Mouse (Mus musculus) urinary bladder, adult 2 months (tissue): ENCODE data around the gene Gm10722. TPM values are rescaled to one million over a fixed set of nuclear protein-coding genes. Genes with fewer than 3 reads are reported as not detected.
"Not testable (repeated sequence)": the region's sequence is repeated elsewhere in the genome, so short reads cannot be mapped to it uniquely, and the experiment has no call there.

ENCODE experiments used
- DNase-seq: peaks from one replicate; pipeline ENCODE4 v3.0.0; 2022; ENCODE audit warnings: low spot score
- polyA plus RNA-seq: library from polyadenylated mRNA; depleted of rRNA; stranded (reverse); fragments of >200 nt; gene quantifications from 2 replicates; pipeline ENCODE4 v1.2.3, GENCODE M21; 2012; rRNA removed

Gene Gm10722
- polyA plus RNA-seq, 1 experiment, result not detected

DNA sequence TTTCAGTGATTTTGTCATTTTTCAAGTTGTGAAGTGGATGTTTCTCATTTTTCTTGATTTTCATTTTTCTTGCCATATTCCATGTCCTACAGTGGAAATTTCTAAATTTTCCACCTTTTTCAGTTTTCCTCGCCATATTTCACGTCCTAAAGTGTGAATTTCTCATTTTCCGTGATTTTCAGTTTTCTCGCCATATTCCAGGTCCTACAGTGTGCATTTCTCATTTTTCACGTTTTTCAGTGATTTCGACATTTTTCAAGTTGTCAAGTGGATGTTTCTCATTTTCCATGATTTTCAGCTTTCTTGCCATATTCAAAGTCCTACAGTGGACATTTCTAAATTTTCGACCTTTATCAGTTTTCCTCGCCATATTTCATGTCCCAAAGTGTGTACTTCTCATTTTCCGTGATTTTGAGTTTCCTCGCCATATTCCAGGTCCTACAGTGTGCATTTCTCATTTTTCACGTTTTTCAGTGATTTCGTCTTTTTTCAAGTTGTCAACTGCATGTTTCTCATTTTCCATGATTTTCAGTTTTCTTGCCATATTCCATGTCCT, 24.3 kb downstream of the Gm10722 start, which contains the start of gene Gm10717:
Gm10717 (plus strand) TSS at position 506 of the 556 bp plus-strand sequence.
- DNase-seq, result not testable (repeated sequence)

DNA sequence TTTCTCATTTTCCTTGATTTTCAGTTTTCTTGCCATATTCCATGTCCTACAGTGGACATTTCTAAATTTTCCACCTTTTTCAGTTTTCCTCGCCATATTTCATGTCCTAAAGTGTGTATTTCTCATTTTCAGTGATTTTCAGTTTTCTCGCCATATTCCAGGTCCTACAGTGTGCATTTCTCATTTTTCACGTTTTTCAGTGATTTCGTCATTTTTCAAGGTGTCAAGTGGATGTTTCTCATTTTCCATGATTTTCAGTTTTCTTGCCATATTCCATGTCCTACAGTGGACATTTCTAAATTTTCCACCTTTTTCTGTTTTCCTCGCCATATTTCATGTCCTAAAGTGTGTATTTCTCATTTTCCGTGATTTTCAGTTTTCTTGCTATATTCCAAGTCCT, 24.9 kb downstream of the Gm10722 start:
- DNase-seq, result not testable (repeated sequence)

DNA sequence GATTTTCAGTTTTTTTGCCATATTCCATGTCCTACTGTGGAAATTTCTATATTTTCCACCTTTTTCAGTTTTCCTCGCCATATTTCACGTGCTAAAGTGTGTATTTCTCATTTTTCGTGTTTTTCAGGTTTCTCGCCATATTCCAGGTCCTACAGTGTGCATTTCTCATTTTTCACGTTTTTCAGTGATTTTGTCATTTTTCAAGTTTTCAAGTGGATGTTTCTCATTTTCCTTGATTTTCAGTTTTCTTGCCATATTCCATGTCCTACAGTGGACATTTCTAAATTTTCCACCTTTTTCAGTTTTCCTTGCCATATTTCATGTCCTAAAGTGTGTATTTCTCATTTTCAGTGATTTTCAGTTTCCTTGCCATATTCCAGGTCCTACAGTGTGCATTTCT, 25.4 kb downstream of the Gm10722 start:
- not testable (repeated sequence) for DNase-seq

DNA sequence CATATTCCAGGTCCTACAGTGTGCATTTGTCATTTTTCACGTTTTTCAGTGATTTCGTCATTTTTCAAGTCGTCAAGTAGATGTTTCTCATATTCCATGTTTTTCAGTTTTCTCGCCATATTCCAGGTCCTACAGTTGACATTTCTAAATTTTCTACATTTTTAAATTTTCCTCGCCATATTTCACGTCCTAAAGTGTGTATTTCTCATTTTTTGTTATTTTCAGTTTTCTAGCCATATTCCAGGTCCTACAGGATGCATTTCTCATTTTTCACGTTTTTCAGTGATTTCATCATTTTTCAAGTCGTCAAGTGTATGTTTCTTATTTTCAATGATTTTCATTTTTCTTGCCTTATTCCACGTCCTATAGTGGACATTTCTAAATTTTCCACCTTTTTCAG, 26.0 kb downstream of the Gm10722 start:
- DNase-seq, result not testable (repeated sequence)

DNA sequence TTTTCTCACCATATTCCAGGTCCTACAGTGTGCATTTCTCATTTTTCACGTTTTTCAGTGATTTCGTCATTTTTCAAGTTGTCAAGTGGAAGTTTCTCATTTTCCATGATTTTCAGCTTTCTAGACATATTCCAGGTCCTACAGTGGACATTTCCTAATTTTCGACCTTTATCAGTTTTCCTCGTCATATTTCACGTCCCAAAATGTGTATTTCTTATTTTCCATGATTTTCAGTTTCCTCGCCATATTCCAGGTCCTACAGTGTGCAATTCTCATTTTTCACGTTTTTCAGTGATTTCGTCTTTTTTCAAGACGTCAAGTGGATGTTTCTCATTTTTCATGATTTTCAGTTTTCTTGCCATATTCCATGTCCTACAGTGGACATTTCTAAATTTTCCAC, 26.5 kb downstream of the Gm10722 start:
- not testable (repeated sequence) for DNase-seq

DNA sequence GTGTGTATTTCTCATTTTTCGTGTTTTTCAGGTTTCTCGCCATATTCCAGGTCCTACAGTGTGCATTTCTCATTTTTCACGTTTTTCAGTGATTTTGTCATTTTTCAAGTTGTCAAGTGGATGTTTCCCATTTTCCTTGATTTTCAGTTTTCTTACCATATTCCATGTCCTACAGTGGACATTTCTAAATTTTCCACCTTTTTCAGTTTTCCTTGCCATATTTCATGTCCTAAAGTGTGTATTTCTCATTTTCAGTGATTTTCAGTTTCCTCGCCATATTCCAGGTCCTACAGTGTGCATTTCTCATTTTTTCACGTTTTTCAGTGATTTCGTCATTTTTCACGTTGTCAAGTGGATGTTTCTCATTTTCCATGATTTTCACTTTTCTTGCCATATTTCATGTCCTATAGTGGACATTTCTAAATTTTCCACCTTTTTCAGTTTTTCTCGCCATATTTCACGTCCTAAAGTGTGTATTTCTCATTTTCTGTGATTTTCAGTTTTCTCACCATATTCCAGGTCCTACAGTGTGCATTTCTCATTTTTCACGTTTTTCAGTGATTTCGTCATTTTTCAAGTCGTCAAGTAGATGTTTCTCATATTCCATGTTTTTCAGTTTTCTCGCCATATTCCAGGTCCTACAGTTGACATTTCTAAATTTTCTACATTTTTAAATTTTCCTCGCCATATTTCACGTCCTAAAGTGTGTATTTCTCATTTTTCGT, 28.7 kb downstream of the Gm10722 start:
- not testable (repeated sequence) for DNase-seq

DNA sequence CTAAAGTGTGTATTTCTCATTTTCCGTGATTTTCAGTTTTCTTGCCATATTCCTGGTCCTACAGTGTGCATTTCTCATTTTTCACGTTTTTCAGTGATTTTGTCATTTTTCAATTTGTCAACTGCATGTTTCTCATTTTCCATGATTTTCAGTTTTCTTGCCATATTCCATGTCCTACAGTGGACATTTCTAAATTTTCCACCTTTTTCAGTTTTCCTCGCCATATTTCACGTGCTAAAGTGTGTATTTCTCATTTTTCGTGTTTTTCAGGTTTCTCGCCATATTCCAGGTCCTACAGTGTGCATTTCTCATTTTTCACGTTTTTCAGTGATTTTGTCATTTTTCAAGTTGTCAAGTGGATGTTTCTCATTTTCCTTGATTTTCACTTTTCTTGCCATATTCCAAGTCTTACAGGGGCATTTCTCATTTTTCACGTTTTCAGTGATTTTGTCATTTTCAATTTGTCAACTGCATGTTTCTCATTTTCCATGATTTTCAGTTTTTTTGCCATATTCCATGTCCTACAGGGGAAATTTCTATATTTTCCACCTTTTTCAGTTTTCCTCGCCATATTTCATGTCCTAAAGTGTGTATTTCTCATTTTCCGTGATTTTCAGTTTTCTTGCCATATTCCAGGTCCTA, 30.1 kb downstream of the Gm10722 start:
- not testable (repeated sequence) for DNase-seq

DNA sequence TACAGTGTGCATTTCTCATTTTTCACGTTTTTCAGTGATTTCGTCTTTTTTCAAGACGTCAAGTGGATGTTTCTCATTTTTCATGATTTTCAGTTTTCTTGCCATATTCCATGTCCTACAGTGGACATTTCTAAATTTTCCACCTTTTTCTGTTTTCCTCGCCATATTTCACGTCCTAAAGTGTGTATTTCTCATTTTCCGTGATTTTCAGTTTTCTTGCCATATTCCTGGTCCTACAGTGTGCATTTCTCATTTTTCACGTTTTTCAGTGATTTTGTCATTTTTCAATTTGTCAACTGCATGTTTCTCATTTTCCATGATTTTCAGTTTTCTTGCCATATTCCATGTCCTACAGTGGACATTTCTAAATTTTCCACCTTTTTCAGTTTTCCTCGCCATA, 33.6 kb downstream of the Gm10722 start, which contains the start of gene Gm17535:
Gm17535 (plus strand) TSS at position 301 of the 400 bp plus-strand sequence.
- not testable (repeated sequence) for DNase-seq

DNA sequence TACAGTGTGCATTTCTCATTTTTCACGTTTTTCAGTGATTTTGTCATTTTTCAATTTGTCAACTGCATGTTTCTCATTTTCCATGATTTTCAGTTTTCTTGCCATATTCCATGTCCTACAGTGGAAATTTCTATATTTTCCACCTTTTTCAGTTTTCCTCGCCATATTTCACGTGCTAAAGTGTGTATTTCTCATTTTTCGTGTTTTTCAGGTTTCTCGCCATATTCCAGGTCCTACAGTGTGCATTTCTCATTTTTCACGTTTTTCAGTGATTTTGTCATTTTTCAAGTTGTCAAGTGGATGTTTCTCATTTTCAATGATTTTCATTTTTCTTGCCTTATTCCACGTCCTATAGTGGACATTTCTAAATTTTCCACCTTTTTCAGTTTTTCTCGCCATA, 35.9 kb downstream of the Gm10722 start, which contains the start of gene Gm10715:
Gm10715 (plus strand) TSS at position 301 of the 400 bp plus-strand sequence.
- not testable (repeated sequence) for DNase-seq

DNA sequence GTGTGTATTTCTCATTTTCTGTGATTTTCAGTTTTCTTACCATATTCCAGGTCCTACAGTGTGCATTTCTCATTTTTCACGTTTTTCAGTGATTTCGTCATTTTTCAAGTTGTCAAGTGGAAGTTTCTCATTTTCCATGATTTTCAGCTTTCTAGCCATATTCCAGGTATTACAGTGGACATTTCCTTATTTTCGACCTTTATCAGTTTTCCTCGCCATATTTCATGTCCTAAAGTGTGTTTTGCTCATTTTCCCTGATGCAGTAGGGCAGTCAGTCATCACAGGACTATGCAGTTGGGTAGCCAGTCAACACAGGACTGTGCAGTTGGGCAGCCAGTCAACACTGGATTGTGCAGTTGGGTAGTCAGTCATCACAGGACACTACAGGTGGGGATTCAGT, 37.4 kb downstream of the Gm10722 start:
- not testable (repeated sequence) for DNase-seq

Other genes starting within 250 kb of the Gm10722 start
- not detected in 2 replicates for gene Gm11168, start 2.4 kb downstream of the Gm10722 start, polyA plus RNA-seq
- gene Gm10721, start 12.2 kb downstream of the Gm10722 start, polyA plus RNA-seq, result not detected in 2 replicates
- gene Gm10720, start 14.7 kb downstream of the Gm10722 start, polyA plus RNA-seq, result not detected in 2 replicates
- gene Gm10719, start 16.5 kb downstream of the Gm10722 start, polyA plus RNA-seq, result not detected in 2 replicates
- gene Gm10718, start 22.6 kb downstream of the Gm10722 start, polyA plus RNA-seq, result not detected in 2 replicates
- gene Gm10717, start 24.5 kb downstream of the Gm10722 start, polyA plus RNA-seq, result not detected in 2 replicates
- not detected in 2 replicates for gene Gm17535, start 33.7 kb downstream of the Gm10722 start, polyA plus RNA-seq
- not detected in 2 replicates for gene Gm10715, start 36.0 kb downstream of the Gm10722 start, polyA plus RNA-seq